ENCODE assay signal across 14 mouse cellular contexts in genomic region chr16:38370633-38371374, GRCm38 (mm10). TPM values are rescaled to one million over a fixed set of nuclear protein-coding genes. Genes with fewer than 3 reads are reported as not detected.
DNase-seq lines count a peak whose midpoint lies in the region; ATAC-seq lines count a peak whose summit lies in the region.
"Had no signal": no experiment of that assay in that cellular context is flagged by ENCODE, and none has a peak within 500 bp of the region (broad histone marks: within the 10 kb centered on the region; RNA-seq: fewer than 3 reads in every experiment).

No protein-coding gene starts in this region.

- ATAC-seq in heart, embryonic 12.5 days (ENCODE audit: insufficient number of reproducible peaks, low FRiP score): no peak
- no peak for ATAC-seq in liver, embryonic 12.5 days
- ATAC-seq in megakaryocyte-erythroid progenitor cell, adult 5-6 weeks (replicated peaks; ENCODE audit: low FRiP score, low TSS enrichment, poor library complexity, severe bottlenecking): no peak
- ATAC-seq: forebrain, embryonic 13.5 days had no signal

- 0 out of 2 replicates have a peak overlapping the region, but pooled peaks have one; percentile 7 for H3K27ac ChIP-seq in brown adipose tissue, adult 24 weeks (replicated peaks; ENCODE audit: low read depth, low read length)
- H3K27ac ChIP-seq in heart, embryonic 12.5 days (ENCODE audit: poor library complexity, severe bottlenecking): peak overlapping the region; percentile 78
- H3K27ac ChIP-seq in liver, embryonic 12.5 days: peak overlapping the region; percentile 96
- H3K27ac ChIP-seq: forebrain, embryonic 13.5 days; hindbrain, embryonic 15.5 days; macrophage had no signal

- no peaks in the 10 kb centered on the region for H3K9me3 ChIP-seq in heart, embryonic 12.5 days (replicated peaks)
- no peaks in the 10 kb centered on the region for H3K9me3 ChIP-seq in liver, embryonic 12.5 days (replicated peaks)
- H3K9me3 ChIP-seq: forebrain, embryonic 13.5 days; hindbrain, embryonic 15.5 days had no signal

- peaks cover 7% of the 10 kb centered on the region; the same call in 1 of the 2 replicates for H3K4me1 ChIP-seq in brown adipose tissue, adult 24 weeks (ENCODE audit: control insufficient read depth, insufficient read depth, insufficient read length, low read length)
- H3K4me1 ChIP-seq in heart, embryonic 12.5 days (replicated peaks): peaks cover 74% of the 10 kb centered on the region
- peaks cover 80% of the 10 kb centered on the region for H3K4me1 ChIP-seq in liver, embryonic 12.5 days

- peaks cover 69% of the 10 kb centered on the region for H3K36me3 ChIP-seq in heart, embryonic 12.5 days
- peaks cover 4% of the 10 kb centered on the region; the same call in 1 of the 2 replicates for H3K36me3 ChIP-seq in liver, embryonic 12.5 days
- H3K36me3 ChIP-seq: hindbrain, embryonic 15.5 days had no signal

- 74% methylated on average over 8 of the region's 8 CpGs for WGBS in heart, embryonic 12.5 days
- WGBS in liver, embryonic 12.5 days (ENCODE audit: insufficient replicate concordance): 72% methylated on average over 8 of the region's 8 CpGs

- no peak overlapping the region for H3K4me3 ChIP-seq in brown adipose tissue, adult 24 weeks (ENCODE audit: insufficient read depth, low read depth, low read length)
- H3K4me3 ChIP-seq in heart, embryonic 12.5 days: no peak overlapping the region
- no peak overlapping the region for H3K4me3 ChIP-seq in liver, embryonic 12.5 days
- H3K4me3 ChIP-seq: forebrain, embryonic 13.5 days; hindbrain, embryonic 15.5 days had no signal

- H3K27me3 ChIP-seq in heart, embryonic 12.5 days (replicated peaks): no peaks in the 10 kb centered on the region
- no peaks in the 10 kb centered on the region for H3K27me3 ChIP-seq in liver, embryonic 12.5 days (replicated peaks)
- H3K27me3 ChIP-seq: forebrain, embryonic 13.5 days; hindbrain, embryonic 15.5 days had no signal

- DNase-seq in heart, adult 11 months: peak; percentile 97
- DNase-seq in heart, adult 8-10 months (ENCODE audit: low spot score): no peak
- no peak for DNase-seq in cerebellum, adult 11 months
- no peak for DNase-seq in frontal cortex, postnatal 36 days (ENCODE audit: low spot score in 2 of 2)
- DNase-seq: kidney, postnatal 25 days had no signal

- H3K4me2 ChIP-seq in heart, embryonic 12.5 days: peak overlapping the region; percentile 55; the same call in 1 of the 2 replicates
- H3K4me2 ChIP-seq in liver, embryonic 12.5 days: peak overlapping the region; percentile 70
- H3K4me2 ChIP-seq: forebrain, embryonic 13.5 days; hindbrain, embryonic 15.5 days had no signal

- H3K9ac ChIP-seq in heart, embryonic 12.5 days: peak overlapping the region; percentile 51
- H3K9ac ChIP-seq in liver, embryonic 12.5 days: peak overlapping the region; percentile 55
- H3K9ac ChIP-seq: forebrain, embryonic 13.5 days; hindbrain, embryonic 15.5 days had no signal

RNA-seq across cellular contexts. Expression of gene Popdc2, which starts 8.8 kb away (rescaled TPM):
- total RNA-seq in heart, adult 8-10 months (2022): 100 to 1,000 TPM; 451 to 631 (median 553) TPM
- polyA plus RNA-seq in brown adipose tissue, adult 24 weeks (2012; ENCODE audit: insufficient read depth, insufficient read length, missing spikeins): 15.5 and 17.0 TPM in 2 replicates
- polyA plus RNA-seq in heart, embryonic 12.5 days (2016; fragmentation: Nextera tagmentation; extraction: Ambion mirVana): 308 and 330 TPM in 2 replicates
- polyA plus RNA-seq in liver, embryonic 12.5 days (2016; fragmentation: Nextera tagmentation; extraction: Ambion mirVana): 20.3 and 24.8 TPM in 2 replicates
- total RNA-seq in megakaryocyte-erythroid progenitor cell, adult 5-6 weeks (2014; fragmentation: Nextera tagmentation): 10.0 and 10.1 TPM in 2 replicates
- 3.1 TPM in 1 of 2 replicates, not detected in the other for total RNA-seq in megakaryocyte-erythroid progenitor cell, adult 5-6 weeks (2017)
- polyA plus RNA-seq: macrophage had no signal

RNA-seq across cellular contexts. Expression of gene Gm21987, which starts 24.0 kb away (rescaled TPM):
- not detected for total RNA-seq in heart, adult 8-10 months (2022)
- 2.9 TPM in 1 of 2 replicates, not detected in the other for polyA plus RNA-seq in brown adipose tissue, adult 24 weeks (2012; ENCODE audit: insufficient read depth, insufficient read length, missing spikeins)
- 2.5 and 3.8 TPM in 2 replicates for polyA plus RNA-seq in heart, embryonic 12.5 days (2016; fragmentation: Nextera tagmentation; extraction: Ambion mirVana)
- not detected in 2 replicates for polyA plus RNA-seq in liver, embryonic 12.5 days (2016; fragmentation: Nextera tagmentation; extraction: Ambion mirVana)
- total RNA-seq in megakaryocyte-erythroid progenitor cell, adult 5-6 weeks (2014; fragmentation: Nextera tagmentation): not detected in 2 replicates
- total RNA-seq in megakaryocyte-erythroid progenitor cell, adult 5-6 weeks (2017): not detected in 2 replicates
- polyA plus RNA-seq: cortical plate, adult 2 months; forebrain, embryonic 13.5 days; hindbrain, embryonic 15.5 days; macrophage; neural tube, embryonic 11.5 days had no signal

RNA-seq across cellular contexts. Expression of gene Cox17, which starts 24.0 kb away (rescaled TPM):
- 100 to 1,000 TPM; 269 to 387 (median 331) TPM for total RNA-seq in heart, adult 8-10 months (2022)
- 1,266 and 1,331 TPM in 2 replicates for polyA plus RNA-seq in brown adipose tissue, adult 24 weeks (2012; ENCODE audit: insufficient read depth, insufficient read length, missing spikeins)
- polyA plus RNA-seq in heart, embryonic 12.5 days (2016; fragmentation: Nextera tagmentation; extraction: Ambion mirVana): 301 and 307 TPM in 2 replicates
- polyA plus RNA-seq in liver, embryonic 12.5 days (2016; fragmentation: Nextera tagmentation; extraction: Ambion mirVana): 404 and 417 TPM in 2 replicates
- total RNA-seq in megakaryocyte-erythroid progenitor cell, adult 5-6 weeks (2014; fragmentation: Nextera tagmentation): 228 and 369 TPM in 2 replicates
- 465 and 506 TPM in 2 replicates for total RNA-seq in megakaryocyte-erythroid progenitor cell, adult 5-6 weeks (2017)

RNA-seq across cellular contexts. Expression of gene Maats1, which starts 28.9 kb away (rescaled TPM):
- total RNA-seq in heart, adult 8-10 months (2022): not detected
- polyA plus RNA-seq in brown adipose tissue, adult 24 weeks (2012; ENCODE audit: insufficient read depth, insufficient read length, missing spikeins): not detected in 2 replicates
- 0.09 TPM in 1 of 2 replicates, not detected in the other for polyA plus RNA-seq in heart, embryonic 12.5 days (2016; fragmentation: Nextera tagmentation; extraction: Ambion mirVana)
- polyA plus RNA-seq in liver, embryonic 12.5 days (2016; fragmentation: Nextera tagmentation; extraction: Ambion mirVana): 0.05 TPM in 1 of 2 replicates, not detected in the other
- not detected in 2 replicates for total RNA-seq in megakaryocyte-erythroid progenitor cell, adult 5-6 weeks (2014; fragmentation: Nextera tagmentation)
- 0.04 and 0.66 TPM in 2 replicates for total RNA-seq in megakaryocyte-erythroid progenitor cell, adult 5-6 weeks (2017)
- polyA plus RNA-seq: macrophage had no signal

Comparison
In these comparisons a context has a peak if more than half of its experiments do, and no peak if none do; other contexts are left out.
1. H3K27ac ChIP-seq: peak in every context shown above with its lines; median percentile 96 in liver, embryonic 12.5 days; 78 in heart, embryonic 12.5 days; 7 in brown adipose tissue, adult 24 weeks.
2. RNA of gene Popdc2, which starts 8.8 kb away (polyA plus RNA-seq): 308 to 330 TPM in heart, embryonic 12.5 days; 20.3 to 24.8 TPM in liver, embryonic 12.5 days and 15.5 to 17.0 TPM in brown adipose tissue, adult 24 weeks; every median in the first group is over 10 times any median in the second.